Mouse (Mus musculus) cerebellum, adult 2 months (tissue): Measurements from ENCODE around the gene Nup133.

Experiments
- CTCF ChIP-seq: fragments of 200-500 bp; IDR thresholded peaks from 2 replicates; pipeline ENCODE4 v1.5.1; 2011; ENCODE audit warnings: low read depth, mild to moderate bottlenecking, control low read depth, low read length, moderate library complexity, borderline replicate concordance; ENCODE audit not compliant: insufficient read depth
- POLR2A ChIP-seq: fragments of 200-500 bp; IDR thresholded peaks from 2 replicates; pipeline ENCODE4 v1.6.1; 2011; ENCODE audit warnings: low read length, control low read depth, borderline replicate concordance; ENCODE audit not compliant: insufficient read depth

- no peak for TF ChIP-seq CTCF
- no peak for TF ChIP-seq POLR2A
Measured at GRCm38 (mm10) chr8:123874324-123874723, 74.7 kb downstream of the Nup133 start.
